Mouse (Mus musculus): ENCODE data around the gene Irf2bpl. TPM values are rescaled to one million over a fixed set of nuclear protein-coding genes. Genes with fewer than 3 reads are reported as not detected.

The Irf2bpl gene
- 0.04 and 0.05 TPM in 2 replicates for polyA plus RNA-seq (2012)

DNA sequence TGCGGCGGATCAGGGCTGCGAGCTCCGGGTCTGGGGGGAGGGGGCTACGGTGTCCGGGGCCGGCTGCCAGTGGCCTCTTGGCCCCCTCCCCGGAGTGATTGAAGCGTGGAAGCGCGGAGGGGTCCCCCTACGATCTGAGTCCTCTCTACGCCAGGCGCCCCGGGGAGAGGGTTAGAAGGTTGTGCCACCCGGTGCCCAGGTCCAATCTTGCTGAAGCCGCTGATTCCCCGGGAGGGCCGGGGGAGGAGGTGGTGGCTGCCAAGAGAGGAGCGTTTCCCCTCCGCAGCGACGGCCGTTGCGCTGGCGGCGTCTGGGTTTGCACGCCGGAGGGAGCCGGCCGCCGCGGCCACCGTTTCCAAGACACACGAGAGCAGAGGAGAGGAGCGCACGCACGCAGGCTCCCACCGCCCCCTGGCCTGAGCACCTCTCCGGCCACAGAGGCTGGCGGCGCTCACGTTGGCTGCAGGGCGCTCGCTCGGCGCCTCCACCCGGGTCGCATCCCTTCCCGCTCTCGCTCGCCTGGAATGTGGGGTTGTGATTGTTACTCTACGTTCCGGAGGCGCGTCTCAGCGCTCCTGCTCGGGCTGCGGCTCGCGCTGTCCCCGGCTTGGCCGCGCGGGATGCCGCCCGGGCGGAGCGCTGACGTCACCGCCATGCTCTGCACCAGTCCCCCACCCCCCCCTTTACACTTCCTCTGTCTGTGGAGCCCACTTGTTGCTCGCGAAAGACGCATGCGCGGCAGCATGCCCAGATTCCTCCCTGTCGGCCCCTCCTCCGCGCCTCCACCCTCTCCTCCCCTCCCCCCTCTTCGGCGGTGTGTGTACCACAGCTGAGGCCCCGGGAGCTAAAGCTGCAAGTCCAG, at the start of gene Irf2bpl:
Irf2bpl (minus strand) TSS at position 602 of the 862 bp plus-strand sequence.
- peaks cover 17% of the 10 kb centered on the region for H3K4me1 ChIP-seq (ENCODE audit: control insufficient read depth)

DNA sequence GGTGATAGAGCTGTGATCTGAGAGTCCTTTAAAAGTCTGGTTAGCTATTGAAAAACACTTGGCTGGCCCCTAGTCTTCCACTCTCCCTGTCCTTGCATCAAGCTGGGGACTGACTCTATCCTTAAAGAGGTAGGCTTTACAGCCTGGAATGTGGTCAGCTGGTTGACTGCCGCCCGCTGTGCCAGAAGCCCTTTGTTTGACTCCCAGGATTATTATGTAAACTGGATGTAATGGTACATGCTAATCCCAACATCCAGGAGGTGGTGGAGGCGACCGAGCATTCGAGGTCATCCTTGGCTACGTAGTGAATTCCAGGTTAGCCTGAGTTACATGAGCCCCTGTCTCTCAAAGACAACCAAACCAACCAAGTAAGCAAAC, 48.0 kb upstream of the Irf2bpl start:
- peaks cover 6% of the 10 kb centered on the region; the same call in 1 of the 2 replicates for H3K9me3 ChIP-seq (ENCODE audit: control insufficient read depth, low read length)
- H3K4me1 ChIP-seq (ENCODE audit: control insufficient read depth), result no peaks in the 10 kb centered on the region
- no peak overlapping the region for H3K4me3 ChIP-seq (replicated peaks)
- H3K27me3 ChIP-seq (ENCODE audit: control insufficient read depth), result peaks cover 6% of the 10 kb centered on the region
- TF ChIP-seq GATA1 (IDR thresholded peaks at IDR 0.05; ENCODE audit: low read length) (no peak), TAL1 (IDR thresholded peaks at IDR 0.05; ENCODE audit: low read length) (no peak)
- no peaks in the 10 kb centered on the region for H3K36me3 ChIP-seq (ENCODE audit: control insufficient read depth)

More for the DNA sequence above, at the start of gene Irf2bpl:
- Histone ChIP-seq H3K9me3 (ENCODE audit: control insufficient read depth, low read length) (peaks cover 16% of the 10 kb centered on the region; the same call in 1 of the 2 replicates), H3K4me3 (replicated peaks) (peak within 1 kb of the TSS; percentile 55), H3K36me3 (ENCODE audit: control insufficient read depth) (no peaks in the 10 kb centered on the region; the same call in 1 of the 2 replicates), H3K27me3 (ENCODE audit: control insufficient read depth) (peaks cover 97% of the 10 kb centered on the region)
- TF ChIP-seq GATA1 (IDR thresholded peaks at IDR 0.05; ENCODE audit: low read length), result no peak
- no peak for TF ChIP-seq TAL1 (IDR thresholded peaks at IDR 0.05; ENCODE audit: low read length)

DNA sequence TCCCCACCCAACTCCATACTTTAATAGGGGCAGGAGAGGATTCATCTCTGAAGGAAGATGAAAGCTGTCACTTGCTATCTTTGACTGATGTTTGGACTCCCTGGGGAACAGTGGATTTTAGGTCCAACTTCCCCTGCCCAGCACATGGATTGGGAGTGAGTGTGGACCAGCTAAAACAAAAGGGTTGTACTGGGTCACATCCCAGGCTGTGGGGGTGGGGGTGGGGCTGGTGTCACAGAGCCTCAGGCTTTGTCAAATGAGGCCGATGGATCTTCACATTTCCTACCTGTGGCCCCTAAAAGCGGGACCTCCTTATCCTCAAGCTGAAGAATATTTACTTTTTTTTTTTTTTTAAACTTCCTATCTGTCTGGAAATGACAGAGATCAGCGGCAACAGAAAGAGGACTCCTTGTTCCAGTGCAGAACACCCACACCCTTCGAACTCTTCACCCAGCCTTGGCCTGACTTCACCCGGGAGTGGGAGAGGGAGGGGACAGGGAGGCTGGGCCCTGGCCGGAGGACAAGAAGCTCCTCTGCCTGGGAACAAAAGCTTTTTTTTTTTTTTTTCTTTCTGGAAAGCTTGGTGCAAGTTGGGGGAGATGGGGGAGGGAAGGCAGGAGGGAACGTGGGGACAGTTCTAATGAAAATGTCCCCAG, 47.4 kb upstream of the Irf2bpl start:
- no peak overlapping the region for H3K4me3 ChIP-seq (replicated peaks)
- TF ChIP-seq GATA1 (IDR thresholded peaks at IDR 0.05; ENCODE audit: low read length), result no peak
- TF ChIP-seq TAL1 (IDR thresholded peaks at IDR 0.05; ENCODE audit: low read length), result no peak
- H3K36me3 ChIP-seq (ENCODE audit: control insufficient read depth), result no peaks in the 10 kb centered on the region
- H3K27me3 ChIP-seq (ENCODE audit: control insufficient read depth), result peaks cover 6% of the 10 kb centered on the region
- H3K4me1 ChIP-seq (ENCODE audit: control insufficient read depth), result no peaks in the 10 kb centered on the region
- peaks cover 7% of the 10 kb centered on the region; the same call in 1 of the 2 replicates for H3K9me3 ChIP-seq (ENCODE audit: control insufficient read depth, low read length)

DNA sequence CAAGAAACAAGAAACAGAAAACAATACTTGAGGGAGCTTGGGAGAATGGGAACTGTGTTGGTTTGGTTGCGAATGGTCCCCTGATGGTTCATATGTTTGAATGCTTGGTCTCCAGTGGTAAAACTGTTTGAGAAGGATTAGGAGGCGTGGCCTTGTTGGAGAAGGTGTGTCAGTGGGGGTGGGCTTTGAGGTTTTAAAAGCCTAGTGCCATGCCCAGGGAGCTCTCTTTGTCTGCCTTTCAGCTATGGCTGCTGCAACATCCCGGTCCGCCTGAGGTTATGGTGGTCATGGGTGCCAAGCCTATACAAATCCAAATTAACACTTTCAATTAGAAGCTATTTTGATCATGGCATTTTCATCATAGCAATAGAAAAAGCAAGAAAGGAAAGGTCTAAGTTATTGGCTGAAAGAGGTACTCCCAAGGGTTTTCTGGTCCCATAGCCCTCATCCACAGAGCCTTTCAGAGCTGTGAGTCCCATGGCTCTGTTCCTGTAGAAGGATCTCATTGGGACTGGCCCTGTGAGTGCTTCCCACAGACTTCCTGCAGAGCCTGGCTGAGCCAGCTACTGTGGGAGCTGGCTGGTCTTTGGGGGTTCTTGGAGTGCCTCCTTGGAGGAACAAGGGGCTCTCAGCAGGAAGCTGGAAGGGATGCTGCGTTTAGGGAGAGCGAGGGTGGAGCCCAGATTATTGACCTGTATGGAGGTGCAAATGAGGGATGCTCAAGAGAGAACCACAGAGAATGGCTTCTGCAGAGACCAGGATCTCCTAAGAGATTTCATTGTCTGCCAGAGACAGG, 46.5 kb upstream of the Irf2bpl start:
- no peaks in the 10 kb centered on the region for H3K36me3 ChIP-seq (ENCODE audit: control insufficient read depth)
- H3K27me3 ChIP-seq (ENCODE audit: control insufficient read depth), result peaks cover 6% of the 10 kb centered on the region
- no peak for TF ChIP-seq GATA1 (IDR thresholded peaks at IDR 0.05; ENCODE audit: low read length)
- TF ChIP-seq TAL1 (IDR thresholded peaks at IDR 0.05; ENCODE audit: low read length), result no peak
- no peak overlapping the region for H3K4me3 ChIP-seq (replicated peaks)
- H3K9me3 ChIP-seq (ENCODE audit: control insufficient read depth, low read length), result peaks cover 7% of the 10 kb centered on the region; the same call in 1 of the 2 replicates
- H3K4me1 ChIP-seq (ENCODE audit: control insufficient read depth), result no peaks in the 10 kb centered on the region

DNA sequence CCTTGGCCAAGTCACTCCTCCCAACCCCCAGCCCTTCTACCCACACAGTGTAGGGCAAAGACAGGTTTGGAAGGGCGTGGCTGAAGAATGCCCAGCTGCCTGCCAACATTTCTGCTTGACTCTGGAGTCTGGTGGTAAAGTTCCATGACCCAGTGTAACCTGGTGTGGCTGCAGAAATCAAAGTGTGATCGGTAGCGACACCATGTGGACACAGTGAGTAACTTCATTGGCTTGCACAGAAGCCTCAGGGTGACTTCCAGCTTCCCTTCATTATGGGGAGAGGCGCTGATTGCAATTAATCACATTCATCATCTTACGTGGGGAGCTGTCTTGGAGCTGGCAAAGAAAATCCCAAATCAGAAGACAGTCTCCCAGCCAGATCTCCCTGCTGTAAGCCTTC, 39.2 kb upstream of the Irf2bpl start:
- Histone ChIP-seq H3K27me3 (ENCODE audit: control insufficient read depth) (no peaks in the 10 kb centered on the region), H3K4me3 (replicated peaks) (no peak overlapping the region), H3K9me3 (ENCODE audit: control insufficient read depth, low read length) (peaks cover 7% of the 10 kb centered on the region; the same call in 1 of the 2 replicates), H3K36me3 (ENCODE audit: control insufficient read depth) (no peaks in the 10 kb centered on the region), H3K4me1 (ENCODE audit: control insufficient read depth) (peaks cover 1% of the 10 kb centered on the region; the same call in 1 of the 2 replicates)
- TF ChIP-seq GATA1 (IDR thresholded peaks at IDR 0.05; ENCODE audit: low read length) (no peak), TAL1 (IDR thresholded peaks at IDR 0.05; ENCODE audit: low read length) (no peak)

DNA sequence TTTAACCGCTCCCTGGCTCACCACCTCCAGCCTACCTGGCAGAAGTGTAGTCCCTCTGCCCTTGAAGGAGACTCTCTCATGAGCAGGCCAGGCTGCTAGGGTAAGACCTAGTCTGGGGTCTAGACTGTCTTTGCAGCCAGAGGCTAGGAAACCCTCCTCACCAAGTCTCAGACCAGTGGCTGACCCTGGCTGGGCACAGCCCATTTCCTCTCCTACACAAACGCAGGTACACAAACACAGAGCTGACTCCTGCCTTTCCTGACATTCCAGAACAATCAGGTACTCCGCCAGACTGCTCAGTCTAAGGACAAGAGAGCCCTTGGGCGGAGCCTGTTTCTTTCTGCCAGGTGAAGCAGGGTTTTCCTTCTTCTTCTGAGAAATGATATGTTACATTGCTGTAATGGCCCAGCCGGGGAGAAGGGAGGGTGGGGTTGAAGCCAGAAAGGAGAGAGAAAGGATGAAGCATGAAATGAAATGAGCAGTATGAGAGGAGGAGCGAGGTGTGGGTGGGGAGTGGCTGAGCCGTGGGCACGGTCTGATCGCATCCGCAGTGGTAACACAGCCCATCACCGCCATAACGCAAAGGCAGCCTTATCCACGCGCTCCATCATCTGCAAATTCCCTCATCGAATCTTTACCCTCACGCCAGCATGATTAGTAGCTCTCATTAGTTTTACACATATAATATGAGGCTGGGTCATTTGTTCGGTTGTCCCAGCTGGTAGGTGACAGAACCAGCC, 34.6 kb upstream of the Irf2bpl start:
- TF ChIP-seq GATA1 (IDR thresholded peaks at IDR 0.05; ENCODE audit: low read length) (no peak), TAL1 (IDR thresholded peaks at IDR 0.05; ENCODE audit: low read length) (no peak)
- peaks cover 12% of the 10 kb centered on the region for H3K4me1 ChIP-seq (ENCODE audit: control insufficient read depth)
- no peak overlapping the region for H3K4me3 ChIP-seq (replicated peaks)
- H3K36me3 ChIP-seq (ENCODE audit: control insufficient read depth), result no peaks in the 10 kb centered on the region
- no peaks in the 10 kb centered on the region for H3K27me3 ChIP-seq (ENCODE audit: control insufficient read depth)
- H3K9me3 ChIP-seq (ENCODE audit: control insufficient read depth, low read length), result no peaks in the 10 kb centered on the region

DNA sequence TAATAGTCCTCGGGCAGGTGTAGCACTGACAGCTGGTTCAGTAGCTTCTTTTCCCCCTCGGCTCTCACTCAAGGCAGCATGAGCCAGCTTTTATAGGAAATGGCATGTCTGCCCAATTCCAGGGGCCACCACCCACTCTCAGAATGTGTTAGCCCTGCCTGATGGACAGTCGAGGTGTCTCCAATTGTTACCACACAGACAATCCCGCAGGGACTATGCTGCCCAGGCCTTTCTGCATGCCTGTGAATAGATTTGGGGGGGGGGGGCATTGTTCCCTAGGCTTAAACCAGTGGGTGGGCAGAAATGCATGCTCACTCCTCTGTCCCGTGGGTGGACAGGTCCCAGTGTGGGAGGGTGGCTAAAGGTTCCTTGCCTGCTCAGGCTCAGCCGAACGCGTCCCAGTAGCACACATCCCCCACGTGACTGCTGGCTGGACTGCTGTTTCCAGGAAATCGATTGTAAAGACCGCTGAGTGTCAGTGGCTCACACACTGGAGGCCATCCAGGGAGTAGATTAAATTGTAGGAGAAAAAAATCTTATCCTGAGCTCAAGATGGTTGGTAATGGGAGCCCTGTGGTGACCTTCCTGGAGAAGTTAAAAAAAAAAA, 33.9 kb upstream of the Irf2bpl start:
- Histone ChIP-seq H3K4me3 (replicated peaks) (no peak overlapping the region), H3K9me3 (ENCODE audit: control insufficient read depth, low read length) (no peaks in the 10 kb centered on the region), H3K27me3 (ENCODE audit: control insufficient read depth) (peaks cover 3% of the 10 kb centered on the region; the same call in 1 of the 2 replicates), H3K4me1 (ENCODE audit: control insufficient read depth) (peaks cover 14% of the 10 kb centered on the region), H3K36me3 (ENCODE audit: control insufficient read depth) (no peaks in the 10 kb centered on the region)
- TF ChIP-seq TAL1 (IDR thresholded peaks at IDR 0.05; ENCODE audit: low read length), result no peak
- no peak for TF ChIP-seq GATA1 (IDR thresholded peaks at IDR 0.05; ENCODE audit: low read length)
